ENCODE assay signal across 10 mouse cellular contexts in the genomic region with DNA sequence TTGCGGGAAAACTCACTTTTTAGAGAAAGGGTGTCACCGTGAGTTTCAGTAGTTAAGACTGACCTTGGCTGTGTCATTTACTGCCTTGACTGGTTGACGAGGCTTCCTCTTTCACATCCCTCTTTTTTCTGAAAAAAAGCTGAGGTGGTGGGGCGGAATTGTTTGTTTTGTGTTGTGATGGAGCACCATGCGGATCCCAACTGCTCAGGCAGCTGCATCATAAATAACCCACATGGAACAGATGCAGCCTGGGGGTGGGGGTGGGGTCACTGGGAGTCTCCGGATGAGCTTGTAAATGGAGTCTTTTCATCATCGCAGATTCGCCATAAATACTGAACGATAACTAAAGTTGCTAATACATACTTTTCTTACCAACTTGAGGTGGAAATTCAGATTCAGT.
DNase-seq lines count a peak whose midpoint lies in the region; ATAC-seq and TF ChIP-seq lines count a peak whose summit lies in the region.
"Had no signal": no experiment of that assay in that cellular context is flagged by ENCODE, and none has a peak within 500 bp of the region (broad histone marks: within the 10 kb centered on the region; RNA-seq: fewer than 3 reads in every experiment).

No protein-coding gene starts in this region.

- H3K27me3 ChIP-seq in kidney, postnatal 0 days (ENCODE audit: insufficient read depth, low read length): no peaks in the 10 kb centered on the region
- H3K27me3 ChIP-seq in forebrain, embryonic 16.5 days (replicated peaks; ENCODE audit: control insufficient read depth, insufficient read depth, low read length): no peaks in the 10 kb centered on the region
- no peaks in the 10 kb centered on the region for H3K27me3 ChIP-seq in midbrain, embryonic 15.5 days (replicated peaks)
- H3K27me3 ChIP-seq: embryonic facial prominence, embryonic 12.5 days had no signal

- H3K4me3 ChIP-seq in kidney, postnatal 0 days (replicated peaks; ENCODE audit: low read depth, low read length): peak overlapping the region; percentile 13
- no peak overlapping the region for H3K4me3 ChIP-seq in ES-E14 (ENCODE audit: insufficient read depth in 1 of 2, low read depth in 1 of 2, low read length in 2 of 2, poor library complexity in 1 of 2, severe bottlenecking in 1 of 2)
- H3K4me3 ChIP-seq in forebrain, embryonic 16.5 days (replicated peaks; ENCODE audit: low read length): no peak overlapping the region
- H3K4me3 ChIP-seq in midbrain, embryonic 15.5 days: no peak overlapping the region
- H3K4me3 ChIP-seq: embryonic facial prominence, embryonic 12.5 days had no signal

- no peaks in the 10 kb centered on the region for H3K4me1 ChIP-seq in kidney, postnatal 0 days (replicated peaks; ENCODE audit: insufficient read depth, low read length)
- H3K4me1 ChIP-seq in ES-E14 (ENCODE audit: control insufficient read depth in 2 of 2, insufficient read depth in 2 of 2, low read length in 2 of 2, poor library complexity in 1 of 2): peaks cover 3 to 6% of the 10 kb centered on the region in 2 experiments; a peak in 1 of 4 replicates
- H3K4me1 ChIP-seq in forebrain, embryonic 16.5 days (replicated peaks; ENCODE audit: control insufficient read depth, insufficient read depth, low read length): peaks cover 9% of the 10 kb centered on the region; the same call in 1 of the 2 replicates
- peaks cover 11% of the 10 kb centered on the region for H3K4me1 ChIP-seq in midbrain, embryonic 15.5 days

- in situ Hi-C loops in ES-E14 (cut with MboI; ENCODE audit: low sequenced_read_pairs in 2 of 2, unreplicated experiment in 2 of 2): no loop called here

- 0 out of 2 replicates have a peak overlapping the region, but pooled peaks have one; percentile 38 for H3K27ac ChIP-seq in kidney, postnatal 0 days
- H3K27ac ChIP-seq in ES-E14 (ENCODE audit: insufficient read depth, low read depth, low read length, poor library complexity, severe bottlenecking): no peak overlapping the region
- H3K27ac ChIP-seq in forebrain, embryonic 16.5 days (ENCODE audit: low read length): peak overlapping the region; percentile 8; the same call in 1 of the 2 replicates
- H3K27ac ChIP-seq in midbrain, embryonic 15.5 days: peak overlapping the region; percentile 36
- H3K27ac ChIP-seq: embryonic facial prominence, embryonic 12.5 days had no signal

- H3K9me3 ChIP-seq in kidney, postnatal 0 days (replicated peaks; ENCODE audit: low read length): no peaks in the 10 kb centered on the region
- no peaks in the 10 kb centered on the region for H3K9me3 ChIP-seq in ES-E14 (ENCODE audit: control insufficient read depth, insufficient read depth, low read depth, low read length)
- no peaks in the 10 kb centered on the region for H3K9me3 ChIP-seq in forebrain, embryonic 16.5 days (ENCODE audit: control insufficient read depth, low read length)
- no peaks in the 10 kb centered on the region for H3K9me3 ChIP-seq in midbrain, embryonic 15.5 days
- H3K9me3 ChIP-seq: embryonic facial prominence, embryonic 12.5 days had no signal

- 16% methylated on average over 9 of the region's 9 CpGs for WGBS in kidney, postnatal 0 days
- WGBS in forebrain, embryonic 16.5 days: 55% methylated on average over 9 of the region's 9 CpGs
- WGBS in midbrain, embryonic 15.5 days: 58% methylated on average over 9 of the region's 9 CpGs

- no peak; the same call in 1 of the 2 replicates for ATAC-seq in kidney, postnatal 0 days (replicated peaks; ENCODE audit: low FRiP score, low read depth)
- 0 out of 2 replicates have a peak, but pooled peaks have one; percentile 36 for ATAC-seq in forebrain, embryonic 16.5 days
- no peak for ATAC-seq in midbrain, embryonic 15.5 days (replicated peaks)
- no peak for ATAC-seq in erythroblast, adult 5-6 weeks (replicated peaks; ENCODE audit: low FRiP score, poor library complexity, severe bottlenecking)

- peak overlapping the region; percentile 47 for H3K4me2 ChIP-seq in kidney, postnatal 0 days (ENCODE audit: low read length)
- H3K4me2 ChIP-seq in forebrain, embryonic 16.5 days (ENCODE audit: low read length): no peak overlapping the region
- 0 out of 2 replicates have a peak overlapping the region, but pooled peaks have one; percentile 2 for H3K4me2 ChIP-seq in midbrain, embryonic 15.5 days
- H3K4me2 ChIP-seq: embryonic facial prominence, embryonic 12.5 days had no signal

- no peak overlapping the region for H3K9ac ChIP-seq in kidney, postnatal 0 days (ENCODE audit: low read depth, low read length)
- no peak overlapping the region for H3K9ac ChIP-seq in ES-E14 (ENCODE audit: insufficient read depth, low read depth, low read length, poor library complexity, severe bottlenecking)
- H3K9ac ChIP-seq in forebrain, embryonic 16.5 days (replicated peaks; ENCODE audit: low read depth, low read length): no peak overlapping the region
- no peak overlapping the region for H3K9ac ChIP-seq in midbrain, embryonic 15.5 days
- H3K9ac ChIP-seq: embryonic facial prominence, embryonic 12.5 days had no signal

- DNase-seq in kidney, postnatal 0 days (ENCODE audit: low spot score): peak; percentile 77
- DNase-seq in kidney, adult 11 months: no peak
- DNase-seq in ES-E14 (ENCODE audit: low read depth, low spot score) (no peak), MN1 (ENCODE audit: low spot score) (no peak)
- no peak for DNase-seq in cerebellum, postnatal 25 days
- DNase-seq: heart, postnatal 14 days had no signal

- H3K36me3 ChIP-seq in kidney, postnatal 0 days (ENCODE audit: insufficient read depth, low read length): no peaks in the 10 kb centered on the region
- H3K36me3 ChIP-seq in ES-E14 (ENCODE audit: control insufficient read depth, insufficient read depth, low read length, poor library complexity, severe bottlenecking): no peaks in the 10 kb centered on the region
- no peaks in the 10 kb centered on the region for H3K36me3 ChIP-seq in forebrain, embryonic 16.5 days (ENCODE audit: control insufficient read depth, insufficient read depth)
- H3K36me3 ChIP-seq in midbrain, embryonic 15.5 days (replicated peaks): no peaks in the 10 kb centered on the region
- H3K36me3 ChIP-seq: embryonic facial prominence, embryonic 12.5 days had no signal

- no peak for TF ChIP-seq CTCF in kidney, postnatal 0 days (IDR thresholded peaks at IDR 0.05; ENCODE audit: low read depth)

TF ChIP-seq in ES-E14, 5 proteins besides CTCF, POLR2A, EP300 and RAD21:
- TF ChIP-seq MAFK (IDR thresholded peaks at IDR 0.05; ENCODE audit: insufficient read depth, low read depth, low read length) (no peak), ZNF384 (IDR thresholded peaks at IDR 0.05; ENCODE audit: low read depth, low read length) (no peak), CHD2 (IDR thresholded peaks at IDR 0.05; ENCODE audit: low read depth, low read length) (no peak), ZC3H11A (IDR thresholded peaks at IDR 0.05; ENCODE audit: borderline replicate concordance, low read depth, low read length) (0 out of 2 replicates have a peak, but pooled peaks have one; percentile 18), HCFC1 (IDR thresholded peaks at IDR 0.05; ENCODE audit: borderline replicate concordance, insufficient read depth, low read length) (no peak)
